21 mouse cellular contexts compared by ENCODE assay signal in genomic region chr16:57912001-57912400, GRCm38 (mm10).
A peak's percentile ranks its signal among the peaks of the same experiment; 100 is the strongest.
DNase-seq lines count a peak whose midpoint lies in the region; ATAC-seq lines count a peak whose summit lies in the region.
"Had no signal": no experiment of that assay in that cellular context is flagged by ENCODE, and none has a peak within 500 bp of the region (broad histone marks: within the 10 kb centered on the region; RNA-seq: fewer than 3 reads in every experiment).

No protein-coding gene starts in this region.

- H3K4me3 ChIP-seq in heart, embryonic 10.5 days = no peak overlapping the region
- H3K4me3 ChIP-seq: embryonic facial prominence, embryonic 15.5 days; heart, embryonic 15.5 days; intestine, embryonic 15.5 days; limb, embryonic 13.5 days; midbrain, embryonic 12.5 days had no signal

- H3K4me1 ChIP-seq in heart, embryonic 10.5 days = no peaks in the 10 kb centered on the region
- H3K4me1 ChIP-seq: embryonic facial prominence, embryonic 15.5 days; heart, embryonic 15.5 days; intestine, embryonic 15.5 days; midbrain, embryonic 12.5 days had no signal

- H3K9me3 ChIP-seq in heart, embryonic 10.5 days = no peaks in the 10 kb centered on the region
- H3K9me3 ChIP-seq: embryonic facial prominence, embryonic 15.5 days; heart, embryonic 15.5 days; intestine, embryonic 15.5 days; limb, embryonic 13.5 days; midbrain, embryonic 12.5 days had no signal

- H3K27ac ChIP-seq in heart, embryonic 10.5 days = no peak overlapping the region
- H3K27ac ChIP-seq: embryonic facial prominence, embryonic 15.5 days; heart, embryonic 15.5 days; intestine, embryonic 15.5 days; limb, embryonic 13.5 days; liver, embryonic 14.5 days; midbrain, embryonic 12.5 days had no signal

- no peaks in the 10 kb centered on the region for H3K27me3 ChIP-seq in heart, embryonic 10.5 days (ENCODE audit: insufficient read depth, poor library complexity, severe bottlenecking)
- H3K27me3 ChIP-seq: embryonic facial prominence, embryonic 15.5 days; heart, embryonic 15.5 days; intestine, embryonic 15.5 days; limb, embryonic 13.5 days; midbrain, embryonic 12.5 days had no signal

- intact Hi-C loops in left cerebral cortex, postnatal 4 days (cut with DNase I) = no loop called here

- ATAC-seq in hematopoietic stem cell, adult 5-6 weeks (replicated peaks in 1 of 2; ENCODE audit: insufficient read depth in 1 of 2, low FRiP score in 2 of 2, low TSS enrichment in 1 of 2, low read depth in 1 of 2, poor library complexity in 2 of 2, severe bottlenecking in 2 of 2) = 0 out of 4 replicates have a peak, but pooled peaks have one; percentile 6 to 29
- ATAC-seq: intestine, embryonic 15.5 days had no signal

- WGBS in heart, embryonic 10.5 days = 62% methylated on average over 2 of the region's 2 CpGs

- DNase-seq in heart, adult 18-20 months = peak; percentile 43 to 71
- DNase-seq in heart, embryonic 10.5 days (ENCODE audit: low spot score) = no peak
- peak; percentile 42 for DNase-seq in left cerebral cortex, postnatal 4 days
- DNase-seq in left cerebral cortex, adult 9 months (ENCODE audit: low spot score in 2 of 2) = no peak
- peak; percentile 34 for DNase-seq in heart, adult 8-10 months (ENCODE audit: low spot score)
- DNase-seq in thymus, postnatal 0 days (ENCODE audit: low spot score) = no peak
- DNase-seq: adrenal gland, postnatal 36 days; cerebellum, adult 9-11 months; embryo, embryonic 11 days; gastrocnemius, postnatal 14 days; kidney, postnatal 14 days; layer of hippocampus, adult 9-11 months; right cerebral cortex, postnatal 25 days; thymus, postnatal 25 days had no signal

- no peaks in the 10 kb centered on the region for H3K36me3 ChIP-seq in heart, embryonic 10.5 days
- H3K36me3 ChIP-seq: embryonic facial prominence, embryonic 15.5 days; heart, embryonic 15.5 days; intestine, embryonic 15.5 days; limb, embryonic 13.5 days; midbrain, embryonic 12.5 days had no signal

Comparison
In these comparisons a context has a peak if more than half of its experiments do, and no peak if none do; other contexts are left out.
1. DNase-seq: peak in heart, adult 18-20 months (2 of 2), left cerebral cortex, postnatal 4 days (single experiment) and heart, adult 8-10 months (single experiment); none in heart, embryonic 10.5 days (single experiment), left cerebral cortex, adult 9 months (0 of 2) and thymus, postnatal 0 days (single experiment).